Mouse (Mus musculus) CH12.LX (cell line): ENCODE data around the gene Mrpl49. TPM values are rescaled to one million over a fixed set of nuclear protein-coding genes. Genes with fewer than 3 reads are reported as not detected.
A peak's percentile ranks its signal among the peaks of the same experiment; 100 is the strongest.

Experiments used
- DNase-seq: peaks from one replicate; pipeline ENCODE4 v3.0.0-alpha.2; 2013; ENCODE audit errors: extremely low read depth
- H3K27ac ChIP-seq: 2 replicates; pipeline ENCODE4 v1.5.1; 2012; ENCODE audit warnings: low read depth, mild to moderate bottlenecking, control low read depth, moderate library complexity; ENCODE audit not compliant: insufficient read depth
- H3K27me3 ChIP-seq: replicated peaks from 2 replicates; pipeline ENCODE3; 2012; ENCODE audit warnings: inconsistent platforms
- H3K36me3 ChIP-seq, 2 experiments: replicated peaks in 1 of 2; 2 replicates each; pipeline versions ENCODE3 to v1.6.1; 2012; ENCODE audit warnings: inconsistent platforms in 1 of 2, low read length in 1 of 2, mild to moderate bottlenecking in 1 of 2, mixed read lengths in 1 of 2, moderate library complexity in 1 of 2; ENCODE audit not compliant: control insufficient read depth in 1 of 2, insufficient read depth in 1 of 2
- H3K4me1 ChIP-seq, 2 experiments: 2 replicates each; pipeline ENCODE4 v1.6.1; 2012; ENCODE audit warnings: inconsistent platforms in 1 of 2, moderate library complexity in 1 of 2; ENCODE audit not compliant: insufficient read depth in 2 of 2, control insufficient read depth in 1 of 2
- H3K4me2 ChIP-seq: 2 replicates; pipeline ENCODE4 v1.6.1; 2012; ENCODE audit warnings: low read depth, mild to moderate bottlenecking, control low read depth; ENCODE audit not compliant: poor library complexity, insufficient read depth, severe bottlenecking
- H3K4me3 ChIP-seq, 3 experiments: fragments of 150-350 bp in 1 of 3; sonication (generic) in 1 of 3; replicated peaks in 1 of 3; 2 replicates each; pipeline versions ENCODE3 to v1.5.1; 2011 to 2012; ENCODE audit warnings: low read depth in 2 of 3, low read length in 2 of 3, mild to moderate bottlenecking in 2 of 3, moderate library complexity in 2 of 3, control low read depth in 1 of 3, improper control_type of control experiment in 1 of 3, inconsistent platforms in 1 of 3, mixed read lengths in 1 of 3; ENCODE audit not compliant: poor library complexity in 1 of 3
- H3K79me2 ChIP-seq: replicated peaks from 2 replicates; pipeline ENCODE4 v1.6.1; 2012; ENCODE audit warnings: mild to moderate bottlenecking, moderate library complexity; ENCODE audit not compliant: control insufficient read depth, poor library complexity, insufficient read depth, severe bottlenecking; ENCODE audit errors: extremely low read depth
- H3K9ac ChIP-seq: 2 replicates; pipeline ENCODE4 v1.6.1; 2012; ENCODE audit warnings: low read depth, mild to moderate bottlenecking, control low read depth, moderate library complexity; ENCODE audit not compliant: insufficient read depth
- H3K9me3 ChIP-seq: replicated peaks from 2 replicates; pipeline ENCODE3; 2012; ENCODE audit warnings: low read length, inconsistent platforms, mixed read lengths
- BHLHE40 ChIP-seq: IDR thresholded peaks from 2 replicates; pipeline ENCODE4 v1.6.1; 2011; ENCODE audit warnings: mild to moderate bottlenecking, low read depth, low read length, improper control_type of control experiment
- CHD2 ChIP-seq: IDR thresholded peaks from 2 replicates; pipeline ENCODE4 v1.6.1; 2011; ENCODE audit warnings: low read length, improper control_type of control experiment
- CTCF ChIP-seq, 2 experiments: IDR thresholded peaks in 1 of 2; conservative IDR thresholded peaks in 1 of 2; 2 replicates each; pipeline ENCODE4 v1.5.1; 2011 to 2012; ENCODE audit warnings: low read depth in 2 of 2, low read length in 2 of 2, improper control_type of control experiment in 1 of 2, inconsistent platforms in 1 of 2, mild to moderate bottlenecking in 1 of 2, moderate library complexity in 1 of 2
- E2F4 ChIP-seq: IDR thresholded peaks from 2 replicates; pipeline ENCODE4 v1.6.1; 2011; ENCODE audit warnings: low read depth, low read length, improper control_type of control experiment; ENCODE audit not compliant: insufficient replicate concordance
- ELF1 ChIP-seq: IDR thresholded peaks from 2 replicates; pipeline ENCODE4 v1.6.1; 2014; ENCODE audit warnings: low read depth, mild to moderate bottlenecking, inconsistent platforms, low read length, improper control_type of control experiment
- EP300 ChIP-seq: IDR thresholded peaks from 2 replicates; pipeline ENCODE4 v1.6.1; 2011; ENCODE audit warnings: low read length, improper control_type of control experiment
- ETS1 ChIP-seq: conservative IDR thresholded peaks from 2 replicates; pipeline ENCODE4 v1.6.1; 2012; ENCODE audit warnings: low read depth, mild to moderate bottlenecking, inconsistent platforms, low read length, improper control_type of control experiment, moderate library complexity
- HCFC1 ChIP-seq: IDR thresholded peaks from 2 replicates; pipeline ENCODE4 v1.6.1; 2012; ENCODE audit warnings: low read depth, mild to moderate bottlenecking, inconsistent platforms, low read length, improper control_type of control experiment
- IRF4 ChIP-seq: IDR thresholded peaks from 2 replicates; pipeline ENCODE4 v1.6.1; 2014; ENCODE audit warnings: low read depth, mild to moderate bottlenecking, inconsistent platforms, low read length, improper control_type of control experiment
- JUN ChIP-seq: IDR thresholded peaks from 2 replicates; pipeline ENCODE4 v1.6.1; 2011; ENCODE audit warnings: low read depth, mild to moderate bottlenecking, low read length, improper control_type of control experiment, moderate library complexity; ENCODE audit not compliant: insufficient read depth
- JUND ChIP-seq: conservative IDR thresholded peaks from 2 replicates; pipeline ENCODE4 v1.6.1; 2011; ENCODE audit warnings: low read depth, low read length, improper control_type of control experiment
- KAT2A ChIP-seq: IDR thresholded peaks from 2 replicates; pipeline ENCODE4 v1.6.1; 2012; ENCODE audit warnings: low read length, improper control_type of control experiment, inconsistent platforms; ENCODE audit not compliant: insufficient replicate concordance
- MAFK ChIP-seq: IDR thresholded peaks from 2 replicates; pipeline ENCODE4 v1.6.1; 2011; ENCODE audit warnings: low read length, improper control_type of control experiment; ENCODE audit not compliant: insufficient replicate concordance
- MAZ ChIP-seq: IDR thresholded peaks from 2 replicates; pipeline ENCODE4 v1.6.1; 2012; ENCODE audit warnings: low read depth, mild to moderate bottlenecking, inconsistent platforms, low read length, improper control_type of control experiment, moderate library complexity
- MEF2A ChIP-seq: IDR thresholded peaks from 2 replicates; pipeline ENCODE4 v1.6.1; 2014; ENCODE audit warnings: low read depth, mild to moderate bottlenecking, inconsistent platforms, low read length, improper control_type of control experiment, borderline replicate concordance
- MXI1 ChIP-seq: IDR thresholded peaks from 2 replicates; pipeline ENCODE4 v1.6.1; 2011; ENCODE audit warnings: mild to moderate bottlenecking, low read depth, low read length, improper control_type of control experiment
- MYC ChIP-seq: IDR thresholded peaks from 2 replicates; pipeline ENCODE4 v1.6.1; 2011; ENCODE audit warnings: low read depth, mild to moderate bottlenecking, improper control_type of control experiment, low read length
- NELFE ChIP-seq: IDR thresholded peaks from 2 replicates; pipeline ENCODE4 v1.6.1; 2011; ENCODE audit warnings: low read depth, low read length, improper control_type of control experiment
- PAX5 ChIP-seq: IDR thresholded peaks from 2 replicates; pipeline ENCODE4 v1.6.1; 2012; ENCODE audit warnings: low read length, inconsistent platforms, mixed read lengths
- RAD21 ChIP-seq: IDR thresholded peaks from 2 replicates; pipeline ENCODE4 v1.6.1; 2011; ENCODE audit warnings: low read depth, mild to moderate bottlenecking, low read length, improper control_type of control experiment, moderate library complexity
- SIN3A ChIP-seq: IDR thresholded peaks from 2 replicates; pipeline ENCODE4 v1.6.1; 2012; ENCODE audit warnings: low read length, improper control_type of control experiment, inconsistent platforms
- SMC3 ChIP-seq: IDR thresholded peaks from 2 replicates; pipeline ENCODE4 v1.6.1; 2011; ENCODE audit warnings: low read depth, low read length, improper control_type of control experiment
- TBP ChIP-seq: conservative IDR thresholded peaks from 2 replicates; pipeline ENCODE4 v1.6.1; 2011; ENCODE audit warnings: low read depth, low read length, improper control_type of control experiment
- TCF12 ChIP-seq: IDR thresholded peaks from 2 replicates; pipeline ENCODE4 v1.6.1; 2014; ENCODE audit warnings: low read depth, mild to moderate bottlenecking, inconsistent platforms, low read length, improper control_type of control experiment
- USF2 ChIP-seq: conservative IDR thresholded peaks from 2 replicates; pipeline ENCODE4 v1.6.1; 2011; ENCODE audit warnings: low read depth, low read length, improper control_type of control experiment
- ZC3H11A ChIP-seq: IDR thresholded peaks from 2 replicates; pipeline ENCODE4 v1.6.1; 2012; ENCODE audit warnings: low read depth, mild to moderate bottlenecking, inconsistent platforms, low read length, improper control_type of control experiment
- ZKSCAN1 ChIP-seq: IDR thresholded peaks from 2 replicates; pipeline ENCODE4 v1.6.1; 2012; ENCODE audit warnings: low read depth, inconsistent platforms, low read length, improper control_type of control experiment, borderline replicate concordance
- ZMIZ1 ChIP-seq: IDR thresholded peaks from 2 replicates; pipeline ENCODE4 v1.6.1; 2012; ENCODE audit warnings: low read depth, mild to moderate bottlenecking, inconsistent platforms, low read length, improper control_type of control experiment
- ZNF384 ChIP-seq: IDR thresholded peaks from 2 replicates; pipeline ENCODE4 v1.6.1; 2012; ENCODE audit warnings: low read depth, low read length, improper control_type of control experiment, inconsistent platforms
- dilution Hi-C: fragments of 300-500 bp; cut with MboI; formaldehyde crosslinking; loops from 2 replicates; pipeline ENCODE4 v1.14.3; 2020; ENCODE audit warnings: low sequenced_read_pairs; ENCODE audit not compliant: extremely low pct_unique_long_range_greater_than_20kb, extremely low pct_ligation_motif_present
- in situ Hi-C: fragments of 300-500 bp; cut with MboI; formaldehyde crosslinking; loops from 3 replicates; pipeline ENCODE4 v1.14.3; 2019; ENCODE audit warnings: low sequenced_read_pairs, low pct_ligation_motif_present, low pct_unique_long_range_greater_than_20kb, mixed read lengths
- polyA plus RNA-seq: library from polyadenylated mRNA; unstranded; fragments of >175 nt; gene quantifications from 2 replicates; pipeline ENCODE4 v1.2.1, GENCODE M21; 2012; ENCODE audit warnings: low read depth; ENCODE audit not compliant: insufficient read length
- total RNA-seq, 2 experiments: library from RNA; depleted of rRNA; stranded (reverse); fragments of 300-350 nt in 1 of 2; fragments of >200 nt in 1 of 2; gene quantifications; 2 replicates each; pipeline ENCODE4 v1.2.3; 2012 to 2014

Gene Mrpl49
- total and polyA plus RNA-seq, 3 experiments, result 37.4 to 66.6 (median 59.0) TPM

- TF ChIP-seq JUND (no peak), CTCF (conservative IDR thresholded peaks at IDR 0.05 in 1 of 2, IDR thresholded peaks at IDR 0.05 in 1 of 2; ENCODE audit: low read depth in 2 of 2, low read length in 2 of 2) (peak; percentile 13 to 54; a peak in 2 of 4 replicates), SMC3 (peak; percentile 29), RAD21 (peak; percentile 32)
- in situ Hi-C loops (loop anchor here (5.0 kb wide), 2 partner anchors 54 to 94 kb away; partner anchors contain the start of genes Cdc42ep2 and Pola2), dilution Hi-C loops (no loop called here)
- H3K36me3 ChIP-seq, result peaks cover under 1 to 19% of the 10 kb centered on the region in 2 experiments
- no peaks in the 10 kb centered on the region for H3K9me3 ChIP-seq
- H3K79me2 ChIP-seq, result no peaks in the 10 kb centered on the region
- peak; percentile 29 for DNase-seq
- H3K4me1 ChIP-seq, result peaks cover 12 to 43% of the 10 kb centered on the region in 2 experiments
- H3K27ac ChIP-seq, result no peak overlapping the region
- no peaks in the 10 kb centered on the region for H3K27me3 ChIP-seq
- H3K4me2 ChIP-seq, result no peak overlapping the region
- no peak overlapping the region for H3K9ac ChIP-seq
- H3K4me3 ChIP-seq, result no peak overlapping the region
These were observed 41.1 kb downstream of the Mrpl49 start for GRCm38 (mm10) chr19:6016532-6016931.

GRCm38 (mm10) chr19:6015511-6016315 lies 41.9 kb downstream of the Mrpl49 start, which contains the start of gene Capn1:
Capn1 (minus strand) TSS chr19:6015897.
- in situ Hi-C loops, result loop anchor here (5.0 kb wide), 2 partner anchors 53 to 93 kb away; partner anchors contain the start of genes Cdc42ep2 and Pola2
- dilution Hi-C loops, result no loop called here
- Histone ChIP-seq H3K9me3 (no peaks in the 10 kb centered on the region), H3K4me3 (peak within 1 kb of the TSS; percentile 57 to 80 (median 70)), H3K27me3 (no peaks in the 10 kb centered on the region), H3K4me2 (peak within 1 kb of the TSS; percentile 63), H3K9ac (peak within 1 kb of the TSS; percentile 81), H3K79me2 (no peaks in the 10 kb centered on the region), H3K36me3 (peaks cover 8 to 28% of the 10 kb centered on the region in 2 experiments), H3K27ac (0 out of 2 replicates have a peak within 1 kb of the TSS, but pooled peaks have one; percentile 8), H3K4me1 (peaks cover 11 to 42% of the 10 kb centered on the region in 2 experiments)
- DNase-seq, result peak; percentile 45
- TF ChIP-seq ZC3H11A (no peak), TBP (no peak), ETS1 (no peak), SMC3 (peak; percentile 10; the same call in 1 of the 2 replicates), ZNF384 (no peak), TCF12 (0 out of 2 replicates have a peak, but pooled peaks have one; percentile 10), SIN3A (no peak), MAZ (no peak), MEF2A (no peak), ZKSCAN1 (no peak), NELFE (no peak), JUND (no peak), PAX5 (no peak), ELF1 (0 out of 2 replicates have a peak, but pooled peaks have one; percentile 30), MXI1 (no peak), USF2 (no peak), JUN (no peak), HCFC1 (no peak), RAD21 (peak; percentile 8), MYC (no peak), MAFK (no peak), ZMIZ1 (no peak; the same call in 1 of the 2 replicates), KAT2A (no peak), CTCF (conservative IDR thresholded peaks at IDR 0.05 in 1 of 2, IDR thresholded peaks at IDR 0.05 in 1 of 2; ENCODE audit: low read depth in 2 of 2, low read length in 2 of 2) (peak in 1 of 2 experiments; percentile 41; a peak in 2 of 4 replicates), CHD2 (no peak), E2F4 (no peak), BHLHE40 (0 out of 2 replicates have a peak, but pooled peaks have one; percentile 8), EP300 (no peak), IRF4 (no peak)
